Mouse (Mus musculus): Measurements from ENCODE around the gene Acin1. TPM values are rescaled to one million over a fixed set of nuclear protein-coding genes. Genes with fewer than 3 reads are reported as not detected.
A peak's percentile ranks its signal among the peaks of the same experiment; 100 is the strongest.

Acin1 gene
- polyA plus RNA-seq, 1 experiment from 2014 or later, result 101 TPM

GRCm38 (mm10) chr14:54685471-54685870 lies 1.3 kb downstream of the Acin1 start:
- H3K36me3 ChIP-seq (ENCODE audit: control insufficient read depth, insufficient read depth, low read length), result no peaks in the 10 kb centered on the region; the same call in 1 of the 2 replicates
- WGBS, result 5% methylated on average over 8 of the region's 8 CpGs
- peak overlapping the region; percentile 97 for H3K27ac ChIP-seq (ENCODE audit: low read length)
- H3K4me3 ChIP-seq (replicated peaks; ENCODE audit: low read length), result peak overlapping the region; percentile 84
- H3K27me3 ChIP-seq (ENCODE audit: control insufficient read depth, insufficient read depth, low read length), result no peaks in the 10 kb centered on the region
- peaks cover 18% of the 10 kb centered on the region for H3K4me1 ChIP-seq (ENCODE audit: control insufficient read depth, insufficient read depth, low read length)
- peak overlapping the region; percentile 86 for H3K4me2 ChIP-seq (ENCODE audit: low read depth, low read length)
- no peak for ATAC-seq (ENCODE audit: insufficient read depth, low FRiP score)
- no peaks in the 10 kb centered on the region for H3K9me3 ChIP-seq (replicated peaks; ENCODE audit: control insufficient read depth, low read length)
- H3K9ac ChIP-seq (ENCODE audit: low read length), result peak overlapping the region; percentile 95

- WGBS, result 86% methylated on average over 3 of the region's 3 CpGs
- Histone ChIP-seq H3K36me3 (ENCODE audit: control insufficient read depth, insufficient read depth, low read length) (peaks cover 3% of the 10 kb centered on the region), H3K9ac (ENCODE audit: low read length) (no peak overlapping the region), H3K4me2 (ENCODE audit: low read depth, low read length) (no peak overlapping the region), H3K4me1 (ENCODE audit: control insufficient read depth, insufficient read depth, low read length) (peaks cover 8% of the 10 kb centered on the region), H3K9me3 (replicated peaks; ENCODE audit: control insufficient read depth, low read length) (no peaks in the 10 kb centered on the region), H3K4me3 (replicated peaks; ENCODE audit: low read length) (no peak overlapping the region), H3K27ac (ENCODE audit: low read length) (no peak overlapping the region), H3K27me3 (ENCODE audit: control insufficient read depth, insufficient read depth, low read length) (no peaks in the 10 kb centered on the region)
- ATAC-seq (ENCODE audit: insufficient read depth, low FRiP score), result no peak
These were observed 4.3 kb downstream of the Acin1 start for GRCm38 (mm10) chr14:54682396-54682795.

DNA sequence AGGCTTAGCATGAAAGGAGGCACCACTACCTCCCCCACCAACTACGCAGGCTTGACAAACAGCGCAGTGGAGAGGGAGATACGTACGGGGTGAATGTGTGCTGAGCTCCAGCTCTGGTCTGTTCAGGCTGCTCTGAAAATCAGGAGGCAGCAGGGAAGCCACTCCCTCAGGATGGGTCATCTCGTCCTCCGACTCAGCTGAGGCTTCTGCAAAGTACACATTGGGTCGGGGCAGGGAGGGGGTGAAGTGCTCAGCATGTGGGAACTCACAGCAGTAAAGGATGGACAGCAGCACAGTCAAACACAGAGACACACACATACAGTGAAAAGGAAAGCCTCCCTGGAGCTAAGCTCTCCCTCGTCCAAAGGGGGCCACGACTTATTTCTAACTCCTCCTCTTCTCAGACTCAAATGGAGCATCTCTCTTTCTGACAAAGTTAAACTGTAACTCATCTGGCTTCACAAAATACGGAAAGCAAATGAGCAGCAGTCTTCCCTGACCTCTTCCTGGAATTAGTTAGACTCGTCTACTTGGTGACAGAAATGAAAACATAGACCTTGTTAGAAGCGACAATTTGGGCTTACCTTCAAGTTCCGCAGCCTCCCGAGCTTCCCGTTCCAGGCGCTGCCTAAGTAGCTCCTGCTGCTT lies 8.0 kb downstream of the Acin1 start:
- Histone ChIP-seq H3K4me2 (ENCODE audit: low read depth, low read length) (no peak overlapping the region), H3K27me3 (ENCODE audit: control insufficient read depth, insufficient read depth, low read length) (no peaks in the 10 kb centered on the region), H3K4me1 (ENCODE audit: control insufficient read depth, insufficient read depth, low read length) (no peaks in the 10 kb centered on the region), H3K27ac (ENCODE audit: low read length) (no peak overlapping the region), H3K9ac (ENCODE audit: low read length) (no peak overlapping the region), H3K4me3 (replicated peaks; ENCODE audit: low read length) (no peak overlapping the region), H3K9me3 (replicated peaks; ENCODE audit: control insufficient read depth, low read length) (no peaks in the 10 kb centered on the region), H3K36me3 (ENCODE audit: control insufficient read depth, insufficient read depth, low read length) (peaks cover 18% of the 10 kb centered on the region)
- no peak for ATAC-seq (ENCODE audit: insufficient read depth, low FRiP score)
- WGBS, result 80% methylated on average over 16 of the region's 16 CpGs

DNA sequence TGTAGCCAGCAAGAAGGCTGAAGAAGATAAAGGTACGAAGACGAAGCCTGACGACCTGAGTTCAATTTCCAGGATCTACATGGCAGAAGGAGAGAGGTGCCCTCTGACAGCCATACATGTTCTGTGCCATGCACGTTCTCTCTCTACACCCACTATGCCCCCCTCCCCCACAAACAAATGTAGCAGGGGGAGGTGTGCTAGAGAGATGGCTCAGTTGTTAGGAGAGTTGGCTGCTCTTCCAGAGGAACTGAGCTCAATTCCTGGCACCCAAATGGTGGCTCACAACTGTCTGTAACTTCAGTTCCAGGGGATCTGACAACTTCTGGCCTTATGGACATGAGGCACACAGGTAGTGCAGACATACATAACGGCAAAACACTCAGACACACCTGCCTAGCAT lies 10.4 kb downstream of the Acin1 start:
- ATAC-seq (ENCODE audit: insufficient read depth, low FRiP score), result no peak
- Histone ChIP-seq H3K4me2 (ENCODE audit: low read depth, low read length) (no peak overlapping the region), H3K27ac (ENCODE audit: low read length) (no peak overlapping the region), H3K4me1 (ENCODE audit: control insufficient read depth, insufficient read depth, low read length) (no peaks in the 10 kb centered on the region), H3K4me3 (replicated peaks; ENCODE audit: low read length) (no peak overlapping the region), H3K27me3 (ENCODE audit: control insufficient read depth, insufficient read depth, low read length) (no peaks in the 10 kb centered on the region), H3K36me3 (ENCODE audit: control insufficient read depth, insufficient read depth, low read length) (peaks cover 18% of the 10 kb centered on the region), H3K9me3 (replicated peaks; ENCODE audit: control insufficient read depth, low read length) (no peaks in the 10 kb centered on the region), H3K9ac (ENCODE audit: low read length) (no peak overlapping the region)
- 82% methylated on average over 5 of the region's 5 CpGs for WGBS

GRCm38 (mm10) chr14:54674317-54674716 lies 12.4 kb downstream of the Acin1 start:
- WGBS, result 72% methylated on average over 2 of the region's 2 CpGs
- no peak for ATAC-seq (ENCODE audit: insufficient read depth, low FRiP score)

GRCm38 (mm10) chr14:54669381-54669780 lies 17.4 kb downstream of the Acin1 start:
- Histone ChIP-seq H3K9me3 (replicated peaks; ENCODE audit: control insufficient read depth, low read length) (no peaks in the 10 kb centered on the region), H3K27ac (ENCODE audit: low read length) (no peak overlapping the region), H3K36me3 (ENCODE audit: control insufficient read depth, insufficient read depth, low read length) (peaks cover 27% of the 10 kb centered on the region), H3K9ac (ENCODE audit: low read length) (no peak overlapping the region), H3K4me1 (ENCODE audit: control insufficient read depth, insufficient read depth, low read length) (no peaks in the 10 kb centered on the region), H3K4me3 (replicated peaks; ENCODE audit: low read length) (no peak overlapping the region), H3K4me2 (ENCODE audit: low read depth, low read length) (no peak overlapping the region), H3K27me3 (ENCODE audit: control insufficient read depth, insufficient read depth, low read length) (no peaks in the 10 kb centered on the region)
- no peak for ATAC-seq (ENCODE audit: insufficient read depth, low FRiP score)
- 79% methylated on average over 4 of the region's 4 CpGs for WGBS

More at GRCm38 (mm10) chr14:54674317-54674716, 12.4 kb downstream of the Acin1 start:
- H3K4me2 ChIP-seq (ENCODE audit: low read depth, low read length), result no peak overlapping the region
- no peaks in the 10 kb centered on the region for H3K27me3 ChIP-seq (ENCODE audit: control insufficient read depth, insufficient read depth, low read length)
- H3K9me3 ChIP-seq (replicated peaks; ENCODE audit: control insufficient read depth, low read length), result no peaks in the 10 kb centered on the region
- H3K4me1 ChIP-seq (ENCODE audit: control insufficient read depth, insufficient read depth, low read length), result no peaks in the 10 kb centered on the region
- no peak overlapping the region for H3K27ac ChIP-seq (ENCODE audit: low read length)
- H3K4me3 ChIP-seq (replicated peaks; ENCODE audit: low read length), result no peak overlapping the region
- peaks cover 22% of the 10 kb centered on the region for H3K36me3 ChIP-seq (ENCODE audit: control insufficient read depth, insufficient read depth, low read length)
- H3K9ac ChIP-seq (ENCODE audit: low read length), result no peak overlapping the region

DNA sequence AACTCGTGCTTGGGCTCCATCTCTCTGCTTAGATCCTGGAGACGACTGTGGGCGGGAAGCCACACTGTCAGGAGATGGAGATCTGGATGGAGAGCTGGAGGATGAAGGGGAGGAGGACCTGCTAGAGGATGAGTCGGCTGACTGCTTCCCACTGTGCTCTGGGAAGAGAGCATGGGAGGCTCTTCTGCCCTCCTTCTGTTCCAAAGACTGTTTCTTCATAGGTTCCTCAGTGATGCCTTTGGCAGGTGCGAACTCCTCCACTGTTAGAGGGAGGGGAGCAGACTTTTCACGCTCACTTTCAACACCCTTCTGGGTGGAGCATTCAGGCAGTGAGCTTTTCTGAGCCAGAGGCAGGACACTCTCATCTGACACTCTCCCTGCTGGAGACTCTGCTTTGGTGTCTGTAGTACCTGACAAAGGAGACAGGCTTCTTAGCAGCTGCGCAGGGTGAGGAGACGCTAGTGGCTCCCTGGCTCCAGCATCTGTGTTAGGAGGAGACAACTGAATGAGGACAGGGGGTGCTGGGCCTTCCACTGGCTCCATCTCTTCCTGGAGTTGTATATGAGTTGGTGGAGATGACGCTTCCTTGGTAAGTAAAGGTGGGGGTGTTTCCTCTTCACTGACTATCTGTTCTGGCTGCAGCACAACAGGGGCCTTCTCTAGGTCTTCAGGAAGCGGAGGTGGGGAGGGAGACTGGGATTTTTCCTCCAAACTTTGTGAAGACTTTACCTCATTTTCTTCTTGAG lies 22.1 kb downstream of the Acin1 start:
- no peaks in the 10 kb centered on the region for H3K9me3 ChIP-seq (replicated peaks; ENCODE audit: control insufficient read depth, low read length)
- H3K4me3 ChIP-seq (replicated peaks; ENCODE audit: low read length), result no peak overlapping the region
- H3K4me1 ChIP-seq (ENCODE audit: control insufficient read depth, insufficient read depth, low read length), result no peaks in the 10 kb centered on the region
- H3K4me2 ChIP-seq (ENCODE audit: low read depth, low read length), result no peak overlapping the region
- no peak overlapping the region for H3K9ac ChIP-seq (ENCODE audit: low read length)
- 92% methylated on average over 10 of the region's 10 CpGs for WGBS
- H3K27ac ChIP-seq (ENCODE audit: low read length), result no peak overlapping the region
- no peak for ATAC-seq (ENCODE audit: insufficient read depth, low FRiP score)
- peaks cover 47% of the 10 kb centered on the region for H3K36me3 ChIP-seq (ENCODE audit: control insufficient read depth, insufficient read depth, low read length)
- no peaks in the 10 kb centered on the region for H3K27me3 ChIP-seq (ENCODE audit: control insufficient read depth, insufficient read depth, low read length)

DNA sequence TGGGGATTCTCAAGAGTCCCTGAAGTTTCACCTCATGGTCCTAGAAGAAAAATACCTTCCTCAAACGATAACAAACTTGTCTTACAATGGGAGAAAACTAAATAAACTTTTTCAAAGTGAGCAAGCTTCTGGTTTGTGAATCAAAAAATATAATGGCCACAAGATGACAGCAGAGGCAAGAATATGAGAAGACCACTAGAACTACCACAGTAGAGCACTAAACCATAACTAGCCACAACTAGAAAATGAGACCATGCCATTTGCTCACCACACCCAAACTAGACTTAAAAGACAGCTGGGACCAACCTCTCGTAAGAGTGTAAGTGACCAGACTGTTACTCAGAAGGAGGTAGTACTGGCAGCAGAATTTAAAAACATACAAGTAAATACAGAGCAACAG lies 26.7 kb downstream of the Acin1 start:
- H3K36me3 ChIP-seq (ENCODE audit: control insufficient read depth, insufficient read depth, low read length), result peaks cover 46% of the 10 kb centered on the region
- no peak for ATAC-seq (ENCODE audit: insufficient read depth, low FRiP score)
- H3K9me3 ChIP-seq (replicated peaks; ENCODE audit: control insufficient read depth, low read length), result no peaks in the 10 kb centered on the region
- H3K27me3 ChIP-seq (ENCODE audit: control insufficient read depth, insufficient read depth, low read length), result no peaks in the 10 kb centered on the region
- no peak overlapping the region for H3K4me3 ChIP-seq (replicated peaks; ENCODE audit: low read length)
- H3K9ac ChIP-seq (ENCODE audit: low read length), result no peak overlapping the region
- no peak overlapping the region for H3K4me2 ChIP-seq (ENCODE audit: low read depth, low read length)
- 92% methylated on average over 2 of the region's 2 CpGs for WGBS
- H3K4me1 ChIP-seq (ENCODE audit: control insufficient read depth, insufficient read depth, low read length), result no peaks in the 10 kb centered on the region
- no peak overlapping the region for H3K27ac ChIP-seq (ENCODE audit: low read length)

DNA sequence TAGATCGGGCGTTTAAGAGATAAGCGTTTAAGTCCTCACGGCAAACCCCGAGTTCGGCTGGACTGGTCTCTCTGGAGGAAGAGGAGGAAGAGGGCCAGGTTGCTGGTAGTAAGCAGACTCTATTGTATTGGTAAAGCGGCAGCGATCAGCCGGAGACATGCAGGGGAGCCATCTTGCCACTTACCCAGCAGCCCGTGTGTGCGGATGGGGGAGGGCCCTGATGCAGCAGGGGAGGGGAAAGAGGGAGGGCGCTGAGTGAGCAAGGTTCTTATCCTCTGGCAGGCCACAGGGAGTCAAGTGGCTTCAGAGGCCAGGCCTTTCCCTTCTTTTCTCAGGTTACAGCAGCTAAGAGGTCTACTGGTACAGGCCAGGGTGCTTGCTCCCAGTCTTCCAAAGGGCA lies 33.2 kb downstream of the Acin1 start:
- H3K27ac ChIP-seq (ENCODE audit: low read length), result peak overlapping the region; percentile 68
- H3K27me3 ChIP-seq (ENCODE audit: control insufficient read depth, insufficient read depth, low read length), result no peaks in the 10 kb centered on the region
- peak overlapping the region; percentile 80 for H3K9ac ChIP-seq (ENCODE audit: low read length)
- H3K36me3 ChIP-seq (ENCODE audit: control insufficient read depth, insufficient read depth, low read length), result peaks cover 31% of the 10 kb centered on the region
- H3K4me1 ChIP-seq (ENCODE audit: control insufficient read depth, insufficient read depth, low read length), result peaks cover 6% of the 10 kb centered on the region; the same call in 1 of the 2 replicates
- 0% methylated on average over 12 of the region's 12 CpGs for WGBS
- ATAC-seq (ENCODE audit: insufficient read depth, low FRiP score), result peak; percentile 87
- H3K9me3 ChIP-seq (replicated peaks; ENCODE audit: control insufficient read depth, low read length), result no peaks in the 10 kb centered on the region
- H3K4me2 ChIP-seq (ENCODE audit: low read depth, low read length), result peak overlapping the region; percentile 75
- peak overlapping the region; percentile 64 for H3K4me3 ChIP-seq (replicated peaks; ENCODE audit: low read length)

Data from stomach, embryonic 16.5 days (tissue).